Mouse (Mus musculus) forebrain, postnatal 0 days (tissue): Measurements from ENCODE around the gene 3110040N11Rik. TPM values are rescaled to one million over a fixed set of nuclear protein-coding genes. Genes with fewer than 3 reads are reported as not detected.

Experiments used
- ATAC-seq: fragments of 200-750 bp; cut with Nextera tagmentation; 2 replicates; pipeline ENCODE4 v1.8.0; 2017; ENCODE audit warnings: mild to moderate bottlenecking, moderate library complexity
- DNase-seq: peaks from one replicate; pipeline ENCODE4 v3.0.0-alpha.2; 2015
- H3K27ac ChIP-seq: fragments of 300-500 bp; sonication (generic); 2 replicates; pipeline ENCODE4 v1.5.1; 2014; ENCODE audit warnings: low read depth, mild to moderate bottlenecking, antibody characterized with exemption, low read length, moderate library complexity, mixed read lengths
- H3K27me3 ChIP-seq: fragments of 300-500 bp; sonication (generic); 2 replicates; pipeline ENCODE4 v1.6.1; 2014; ENCODE audit warnings: mild to moderate bottlenecking, low read length, mixed read lengths; ENCODE audit not compliant: insufficient read depth
- H3K36me3 ChIP-seq: fragments of 300-500 bp; sonication (generic); 2 replicates; pipeline ENCODE4 v1.6.1; 2014; ENCODE audit warnings: mild to moderate bottlenecking, moderate library complexity; ENCODE audit not compliant: insufficient read depth
- H3K4me1 ChIP-seq: fragments of 300-500 bp; sonication (generic); 2 replicates; pipeline ENCODE4 v1.6.1; 2014; ENCODE audit warnings: antibody characterized with exemption; ENCODE audit not compliant: insufficient read depth
- H3K4me2 ChIP-seq: fragments of 300-500 bp; sonication (generic); 2 replicates; pipeline ENCODE4 v1.6.1; 2014; ENCODE audit warnings: low read depth, mild to moderate bottlenecking, moderate library complexity
- H3K4me3 ChIP-seq: fragments of 300-500 bp; sonication (generic); 2 replicates; pipeline ENCODE4 v1.5.1; 2014; ENCODE audit warnings: low read depth, low read length, mixed read lengths
- H3K9ac ChIP-seq: fragments of 300-500 bp; sonication (generic); 2 replicates; pipeline ENCODE4 v1.6.1; 2014; ENCODE audit warnings: mild to moderate bottlenecking
- H3K9me3 ChIP-seq: fragments of 300-500 bp; sonication (generic); 2 replicates; pipeline ENCODE4 v1.6.1; 2016; ENCODE audit warnings: low read length
- CTCF ChIP-seq: sonication (generic); IDR thresholded peaks from 2 replicates; pipeline ENCODE4 v1.5.1; 2016; ENCODE audit warnings: antibody characterized with exemption, control low read depth, low read depth
- WGBS: fragments of 180-500 bp; shearing (Covaris S2); extraction: QIAGEN DNeasy Blood & Tissue Kit; methylation state at CpG from one replicate; pipeline ENCODE4 v1.1.7; 2014; 5-methylcytosine and 5-hydroxymethylcytosine counted together
- polyA plus RNA-seq: library from polyadenylated mRNA; unstranded; fragments of >200 nt; fragmentation: Nextera tagmentation; extraction: Ambion mirVana; gene quantifications from 2 replicates; pipeline ENCODE4 v1.2.1, GENCODE M21; 2015
- total RNA-seq: library from RNA; depleted of rRNA; stranded (reverse); fragments of >200 nt; gene quantifications from 2 replicates; pipeline ENCODE4 v1.2.3, GENCODE M21; 2014; rRNA removed

The 3110040N11Rik gene
- total and polyA plus RNA-seq, 2 experiments from 2014 or later: 50.9 to 59.3 TPM

DNA sequence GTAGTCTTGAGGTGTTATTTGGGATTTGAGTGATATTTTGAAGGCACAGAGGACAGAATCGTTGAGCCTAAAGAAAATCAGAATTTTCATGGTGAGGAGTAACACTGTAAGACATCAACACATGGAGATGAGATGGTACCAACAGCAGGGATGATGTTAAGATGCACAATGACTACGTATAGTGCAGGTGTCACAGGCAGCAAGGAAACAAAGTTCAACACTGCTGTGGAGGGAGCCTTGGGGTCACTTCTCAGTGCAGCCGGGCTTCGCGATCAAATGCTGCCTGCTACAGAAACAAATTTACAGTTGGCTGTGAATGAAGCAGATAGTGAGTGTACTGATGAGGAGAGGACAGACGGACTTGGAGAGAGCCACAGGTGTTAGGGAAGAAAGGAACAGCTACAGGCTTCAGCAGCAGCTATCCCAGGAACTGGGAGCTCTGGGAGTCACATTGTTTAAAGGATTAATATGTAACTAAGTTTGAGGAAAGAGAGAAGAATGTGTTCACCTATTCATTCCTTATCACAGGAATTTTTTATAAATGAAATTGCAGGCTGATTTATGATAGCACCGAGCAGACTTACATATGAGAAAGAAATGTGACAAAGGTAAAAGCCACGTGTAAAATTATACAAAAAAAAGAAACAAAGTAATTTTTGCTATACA lies 50.4 kb downstream of the 3110040N11Rik start:
- Histone ChIP-seq H3K27me3 (no peaks in the 10 kb centered on the region), H3K9ac (no peak overlapping the region), H3K36me3 (no peaks in the 10 kb centered on the region), H3K4me3 (no peak overlapping the region), H3K27ac (no peak overlapping the region), H3K9me3 (no peaks in the 10 kb centered on the region), H3K4me2 (no peak overlapping the region), H3K4me1 (no peaks in the 10 kb centered on the region)
- no peak for TF ChIP-seq CTCF
- no peak for DNase-seq
- WGBS: 79% methylated on average over 8 of the region's 8 CpGs
- ATAC-seq: no peak

DNA sequence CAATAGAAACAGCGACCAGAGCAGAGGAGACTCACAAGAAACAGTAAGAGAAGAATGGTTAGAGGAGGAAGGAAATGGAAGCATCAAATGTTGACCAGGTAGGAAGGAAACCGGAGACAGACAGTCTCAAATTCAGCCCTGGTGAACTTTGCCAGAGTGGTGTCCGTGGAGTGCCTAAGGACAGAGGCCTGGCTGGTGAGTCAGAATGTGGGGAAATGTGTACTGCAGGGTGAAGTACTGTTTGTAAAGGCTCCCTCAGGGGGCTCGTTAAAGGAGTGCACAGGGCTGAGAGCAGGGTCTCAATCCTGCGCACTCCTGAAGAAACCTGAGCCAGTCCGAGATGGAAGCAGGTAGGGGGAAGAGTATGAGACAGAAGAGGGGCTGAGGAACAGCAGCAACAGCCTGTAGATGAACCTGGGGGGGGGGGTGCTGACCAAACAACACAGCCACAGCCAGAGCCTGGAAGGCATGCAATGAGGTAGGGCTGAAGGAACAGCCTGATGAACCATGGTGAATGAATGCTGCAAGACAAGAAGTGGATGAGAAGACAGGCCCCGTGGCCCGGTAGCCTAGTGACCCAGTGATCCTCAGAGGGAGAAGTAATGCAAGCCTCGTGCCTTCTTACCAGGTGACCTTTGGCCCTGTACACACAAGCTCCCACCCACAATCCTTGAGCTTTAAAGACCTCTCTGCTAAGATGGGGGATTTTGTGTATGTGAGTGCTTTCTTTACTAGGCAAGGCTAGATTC lies 53.8 kb downstream of the 3110040N11Rik start:
- Histone ChIP-seq H3K4me1 (no peaks in the 10 kb centered on the region), H3K9ac (no peak overlapping the region), H3K9me3 (no peaks in the 10 kb centered on the region), H3K4me2 (no peak overlapping the region), H3K4me3 (no peak overlapping the region), H3K27ac (no peak overlapping the region), H3K27me3 (no peaks in the 10 kb centered on the region), H3K36me3 (no peaks in the 10 kb centered on the region)
- ATAC-seq (no peak), DNase-seq (no peak)
- no peak for TF ChIP-seq CTCF
- WGBS: 68% methylated on average over 9 of the region's 9 CpGs

GRCm38 (mm10) chr7:81732183-81733089 lies 56.8 kb downstream of the 3110040N11Rik start:
- no peaks in the 10 kb centered on the region for H3K36me3 ChIP-seq
- no peak overlapping the region for H3K4me2 ChIP-seq
- no peaks in the 10 kb centered on the region for H3K9me3 ChIP-seq
- no peak for ATAC-seq
- 87% methylated on average over 12 of the region's 12 CpGs for WGBS
- H3K9ac ChIP-seq: no peak overlapping the region
- H3K27ac ChIP-seq: no peak overlapping the region
- H3K4me3 ChIP-seq: no peak overlapping the region
- no peaks in the 10 kb centered on the region for H3K4me1 ChIP-seq
- no peak for TF ChIP-seq CTCF
- DNase-seq: no peak
- H3K27me3 ChIP-seq: no peaks in the 10 kb centered on the region

Other genes starting within 250 kb of the 3110040N11Rik start
- 0.15 and 0.48 TPM in 2 replicates for gene Fsd2, start 222.5 kb downstream of the 3110040N11Rik start, total RNA-seq
- 0.16 and 0.31 TPM in 2 replicates for gene Fsd2, start 222.5 kb downstream of the 3110040N11Rik start, polyA plus RNA-seq
- 7.1 and 8.7 TPM in 2 replicates for gene Whamm, start 218.2 kb downstream of the 3110040N11Rik start, total RNA-seq
- gene Whamm, start 218.2 kb downstream of the 3110040N11Rik start, polyA plus RNA-seq: 4.2 and 5.4 TPM in 2 replicates
- gene Homer2, start 82.0 kb downstream of the 3110040N11Rik start, total RNA-seq: 23.9 and 27.9 TPM in 2 replicates
- gene Homer2, start 82.0 kb downstream of the 3110040N11Rik start, polyA plus RNA-seq: 23.5 and 28.8 TPM in 2 replicates
- gene Ramac, start 26.6 kb downstream of the 3110040N11Rik start, total RNA-seq: 105 and 125 TPM in 2 replicates
- gene Ramac, start 26.6 kb downstream of the 3110040N11Rik start, polyA plus RNA-seq: 186 and 200 TPM in 2 replicates
- 142 TPM in 2 replicates for gene Btbd1, start 40.0 kb upstream of the 3110040N11Rik start, total RNA-seq
- gene Btbd1, start 40.0 kb upstream of the 3110040N11Rik start, polyA plus RNA-seq: 101 and 104 TPM in 2 replicates
- gene Gm10160, start 66.3 kb upstream of the 3110040N11Rik start, total RNA-seq: not detected in 2 replicates
- not detected in 2 replicates for gene Gm10160, start 66.3 kb upstream of the 3110040N11Rik start, polyA plus RNA-seq
- 5.4 and 12.9 TPM in 2 replicates for gene Tm6sf1, start 69.5 kb upstream of the 3110040N11Rik start, total RNA-seq
- gene Tm6sf1, start 69.5 kb upstream of the 3110040N11Rik start, polyA plus RNA-seq: 5.0 and 7.0 TPM in 2 replicates
- 158 and 191 TPM in 2 replicates for gene Hdgfl3, start 145.0 kb upstream of the 3110040N11Rik start, total RNA-seq
- 50.2 and 62.5 TPM in 2 replicates for gene Hdgfl3, start 145.0 kb upstream of the 3110040N11Rik start, polyA plus RNA-seq
- gene Bnc1, start 202.8 kb upstream of the 3110040N11Rik start, total RNA-seq: not detected in 2 replicates
- not detected in 2 replicates for gene Bnc1, start 202.8 kb upstream of the 3110040N11Rik start, polyA plus RNA-seq